Mouse (Mus musculus): ENCODE data around the gene Bcl9.

DNA sequence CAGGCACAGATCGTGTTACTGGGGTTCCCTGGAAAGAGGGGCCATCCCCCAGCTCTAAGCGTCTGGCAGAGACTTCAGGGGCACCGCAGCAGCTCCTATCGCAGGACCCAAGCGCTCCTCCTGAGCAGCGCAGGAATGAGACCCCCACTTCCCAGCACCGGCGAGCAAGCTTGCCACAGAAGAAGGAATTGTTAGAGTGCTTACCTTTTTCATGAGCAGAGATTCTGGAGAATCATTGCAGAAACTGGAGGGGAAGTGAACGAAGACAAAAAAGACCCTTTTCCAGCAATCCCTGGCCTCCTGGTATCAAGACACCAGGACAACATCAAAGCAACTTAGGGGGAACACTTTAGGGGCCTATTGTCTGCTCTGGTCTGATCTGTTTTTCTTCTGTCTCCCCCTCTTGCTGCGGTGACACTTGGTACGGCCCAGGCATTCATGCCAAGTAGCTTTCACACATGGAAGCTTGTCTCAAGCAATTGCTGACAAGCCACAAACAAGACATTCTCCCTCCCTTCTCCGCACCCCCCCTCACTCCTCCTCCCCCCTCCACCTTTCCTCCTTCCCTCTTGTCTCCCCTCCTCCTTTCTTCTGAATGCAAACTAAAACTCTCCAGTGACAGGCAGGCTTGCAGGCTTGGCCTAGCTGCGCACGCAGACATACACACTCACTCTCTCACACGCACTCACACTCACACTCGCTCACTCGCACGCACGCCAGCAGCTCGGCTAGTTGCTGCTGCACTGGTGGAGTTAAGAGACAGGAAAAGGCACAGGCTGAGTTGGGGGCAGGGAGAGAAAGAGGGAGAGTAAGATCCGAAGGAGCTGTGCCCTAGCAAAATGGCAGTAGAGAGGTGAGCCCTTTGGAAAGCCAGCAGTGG lies at the start of gene Bcl9:
- TF ChIP-seq CTCF (IDR thresholded peaks at IDR 0.05; ENCODE audit: low read depth, low read length) (no peak), GATA2 (IDR thresholded peaks at IDR 0.05; ENCODE audit: borderline replicate concordance, low read depth, low read length) (no peak), TAL1 (conservative IDR thresholded peaks at IDR 0.05; ENCODE audit: low read depth, low read length) (no peak), GATA1 (IDR thresholded peaks at IDR 0.05; ENCODE audit: borderline replicate concordance, low read length) (no peak), POLR2AphosphoS5 (IDR thresholded peaks at IDR 0.05; ENCODE audit: insufficient replicate concordance, low read depth, low read length) (no peak)
